Mouse (Mus musculus) limb, embryonic 13.5 days (tissue): ENCODE measurements around the gene Tmem109. TPM values are rescaled to one million over a fixed set of nuclear protein-coding genes. Genes with fewer than 3 reads are reported as not detected.

Source experiments
- ATAC-seq: fragments of 200-750 bp; cut with Nextera tagmentation; 2 replicates; pipeline ENCODE4 v1.8.0; 2017; ENCODE audit warnings: low read depth, moderate number of reproducible peaks, moderate TSS enrichment; ENCODE audit not compliant: low FRiP score
- H3K27ac ChIP-seq: fragments of 300-500 bp; sonication (generic); 2 replicates; pipeline ENCODE4 v1.5.1; 2015; ENCODE audit warnings: inconsistent platforms, mild to moderate bottlenecking, moderate library complexity
- H3K27me3 ChIP-seq: fragments of 300-500 bp; sonication (generic); 2 replicates; pipeline ENCODE4 v1.6.1; 2015; ENCODE audit warnings: mild to moderate bottlenecking, inconsistent platforms
- H3K36me3 ChIP-seq: fragments of 300-500 bp; sonication (generic); 2 replicates; pipeline ENCODE4 v1.6.1; 2015; ENCODE audit warnings: inconsistent platforms, mild to moderate bottlenecking, moderate library complexity
- H3K4me1 ChIP-seq: fragments of 300-500 bp; sonication (generic); 2 replicates; pipeline ENCODE4 v1.6.1; 2015; ENCODE audit warnings: inconsistent platforms
- H3K4me2 ChIP-seq: fragments of 300-500 bp; sonication (generic); replicated peaks from 2 replicates; pipeline ENCODE4 v1.6.1; 2015; ENCODE audit warnings: inconsistent platforms, mild to moderate bottlenecking, moderate library complexity
- H3K4me3 ChIP-seq: fragments of 300-500 bp; sonication (generic); 2 replicates; pipeline ENCODE4 v1.5.1; 2015; ENCODE audit warnings: moderate library complexity, mild to moderate bottlenecking, inconsistent platforms
- H3K9ac ChIP-seq: fragments of 300-500 bp; sonication (generic); 2 replicates; pipeline ENCODE4 v1.6.1; 2015; ENCODE audit warnings: mild to moderate bottlenecking, inconsistent platforms
- H3K9me3 ChIP-seq: fragments of 300-500 bp; sonication (generic); 2 replicates; pipeline ENCODE4 v1.6.1; 2016; ENCODE audit warnings: inconsistent platforms
- WGBS: fragments of 180-500 bp; shearing (Covaris S2); methylation state at CpG from one replicate; pipeline ENCODE4 v1.1.7; 2015; 5-methylcytosine and 5-hydroxymethylcytosine counted together
- polyA plus RNA-seq: library from polyadenylated mRNA; unstranded; fragments of >200 nt; fragmentation: Nextera tagmentation; extraction: Ambion mirVana; gene quantifications from 2 replicates; pipeline ENCODE4 v1.2.1, GENCODE M21; 2015

Gene Tmem109
- polyA plus RNA-seq, 1 experiment from 2014 or later = 100 TPM

- peak; percentile 82 for ATAC-seq
- Histone ChIP-seq H3K4me1 (peaks cover 26% of the 10 kb centered on the region), H3K9ac (0 out of 2 replicates have a peak overlapping the region, but pooled peaks have one; percentile 19), H3K27me3 (no peaks in the 10 kb centered on the region), H3K27ac (peak overlapping the region; percentile 83), H3K4me3 (no peak overlapping the region), H3K4me2 (0 out of 2 replicates have a peak overlapping the region, but pooled peaks have one; percentile 7), H3K9me3 (no peaks in the 10 kb centered on the region), H3K36me3 (peaks cover 41% of the 10 kb centered on the region)
- WGBS = 62% methylated on average over 6 of the region's 6 CpGs
These were observed 27.4 kb upstream of the Tmem109 start for GRCm38 (mm10) chr19:10909087-10909721.

GRCm38 (mm10) chr19:10907891-10908290 is 26.1 kb upstream of the Tmem109 start:
- H3K36me3 ChIP-seq = peaks cover 54% of the 10 kb centered on the region
- WGBS = 61% methylated on average over 3 of the region's 3 CpGs
- ATAC-seq = no peak

GRCm38 (mm10) chr19:10905728-10906000 is 23.9 kb upstream of the Tmem109 start:
- H3K4me2 ChIP-seq = 0 out of 2 replicates have a peak overlapping the region, but pooled peaks have one; percentile 1
- no peaks in the 10 kb centered on the region for H3K9me3 ChIP-seq
- H3K4me1 ChIP-seq = peaks cover 26% of the 10 kb centered on the region
- WGBS = 72% methylated on average over 5 of the region's 5 CpGs
- H3K4me3 ChIP-seq = no peak overlapping the region
- H3K36me3 ChIP-seq = peaks cover 76% of the 10 kb centered on the region
- H3K27me3 ChIP-seq = no peaks in the 10 kb centered on the region
- H3K27ac ChIP-seq = peak overlapping the region; percentile 70; the same call in 1 of the 2 replicates
- no peak for ATAC-seq
- no peak overlapping the region for H3K9ac ChIP-seq

More at GRCm38 (mm10) chr19:10907891-10908290, 26.1 kb upstream of the Tmem109 start:
- Histone ChIP-seq H3K27me3 (no peaks in the 10 kb centered on the region), H3K9ac (no peak overlapping the region), H3K27ac (no peak overlapping the region), H3K9me3 (no peaks in the 10 kb centered on the region), H3K4me1 (peaks cover 26% of the 10 kb centered on the region), H3K4me3 (no peak overlapping the region), H3K4me2 (no peak overlapping the region)

GRCm38 (mm10) chr19:10904927-10905727 is 23.3 kb upstream of the Tmem109 start:
- Histone ChIP-seq H3K9me3 (no peaks in the 10 kb centered on the region), H3K27me3 (no peaks in the 10 kb centered on the region), H3K36me3 (peaks cover 81% of the 10 kb centered on the region), H3K4me2 (0 out of 2 replicates have a peak overlapping the region, but pooled peaks have one; percentile 1), H3K27ac (peak overlapping the region; percentile 70; the same call in 1 of the 2 replicates), H3K4me1 (peaks cover 22% of the 10 kb centered on the region), H3K4me3 (no peak overlapping the region), H3K9ac (no peak overlapping the region)
- WGBS = 49% methylated on average over 7 of the region's 7 CpGs
- ATAC-seq = peak; percentile 71

GRCm38 (mm10) chr19:10904512-10904911 is 22.7 kb upstream of the Tmem109 start:
- Histone ChIP-seq H3K36me3 (peaks cover 87% of the 10 kb centered on the region), H3K4me2 (no peak overlapping the region), H3K9ac (no peak overlapping the region), H3K9me3 (no peaks in the 10 kb centered on the region), H3K4me1 (peaks cover 20% of the 10 kb centered on the region), H3K27me3 (no peaks in the 10 kb centered on the region), H3K4me3 (no peak overlapping the region), H3K27ac (peak overlapping the region; percentile 39; the same call in 1 of the 2 replicates)
- 90% methylated on average over 5 of the region's 5 CpGs for WGBS
- no peak for ATAC-seq

GRCm38 (mm10) chr19:10901046-10901445 is 19.2 kb upstream of the Tmem109 start:
- no peak overlapping the region for H3K27ac ChIP-seq
- peaks cover 88% of the 10 kb centered on the region for H3K36me3 ChIP-seq
- H3K9me3 ChIP-seq = no peaks in the 10 kb centered on the region
- peaks cover 21% of the 10 kb centered on the region for H3K4me1 ChIP-seq
- H3K4me2 ChIP-seq = no peak overlapping the region
- ATAC-seq = no peak
- H3K9ac ChIP-seq = no peak overlapping the region
- no peak overlapping the region for H3K4me3 ChIP-seq
- H3K27me3 ChIP-seq = no peaks in the 10 kb centered on the region
- 94% methylated on average over 5 of the region's 5 CpGs for WGBS

GRCm38 (mm10) chr19:10900315-10900714 is 18.5 kb upstream of the Tmem109 start:
- 87% methylated on average over 6 of the region's 6 CpGs for WGBS
- H3K4me1 ChIP-seq = peaks cover 24% of the 10 kb centered on the region
- H3K4me3 ChIP-seq = no peak overlapping the region
- ATAC-seq = no peak
- H3K27ac ChIP-seq = no peak overlapping the region
- no peak overlapping the region for H3K9ac ChIP-seq
- H3K36me3 ChIP-seq = peaks cover 81% of the 10 kb centered on the region
- H3K4me2 ChIP-seq = no peak overlapping the region
- no peaks in the 10 kb centered on the region for H3K9me3 ChIP-seq
- no peaks in the 10 kb centered on the region for H3K27me3 ChIP-seq

- no peak for ATAC-seq
- peaks cover 53% of the 10 kb centered on the region for H3K36me3 ChIP-seq
- peak overlapping the region; percentile 19; the same call in 1 of the 2 replicates for H3K9ac ChIP-seq
- H3K27me3 ChIP-seq = no peaks in the 10 kb centered on the region
- H3K4me1 ChIP-seq = peaks cover 21% of the 10 kb centered on the region
- H3K9me3 ChIP-seq = no peaks in the 10 kb centered on the region
- peak overlapping the region; percentile 94; the same call in 1 of the 2 replicates for H3K4me2 ChIP-seq
- H3K4me3 ChIP-seq = 0 out of 2 replicates have a peak overlapping the region, but pooled peaks have one; percentile 92
- 81% methylated on average over 8 of the region's 8 CpGs for WGBS
- no peak overlapping the region for H3K27ac ChIP-seq
These were observed 15.7 kb upstream of the Tmem109 start for GRCm38 (mm10) chr19:10897491-10897890.

- H3K36me3 ChIP-seq = peaks cover 47% of the 10 kb centered on the region
- H3K4me1 ChIP-seq = peaks cover 21% of the 10 kb centered on the region
- peak overlapping the region; percentile 94 for H3K4me2 ChIP-seq
- H3K9me3 ChIP-seq = no peaks in the 10 kb centered on the region
- H3K27ac ChIP-seq = no peak overlapping the region
- peak overlapping the region; percentile 96 for H3K9ac ChIP-seq
- WGBS = 85% methylated on average over 7 of the region's 7 CpGs
- peak overlapping the region; percentile 92 for H3K4me3 ChIP-seq
- no peaks in the 10 kb centered on the region for H3K27me3 ChIP-seq
- no peak for ATAC-seq
These were observed 15.0 kb upstream of the Tmem109 start for GRCm38 (mm10) chr19:10896849-10897248.

GRCm38 (mm10) chr19:10895708-10896107 is 13.9 kb upstream of the Tmem109 start:
- H3K36me3 ChIP-seq = peaks cover 36% of the 10 kb centered on the region
- no peaks in the 10 kb centered on the region for H3K9me3 ChIP-seq
- no peak for ATAC-seq
- H3K4me2 ChIP-seq = peak overlapping the region; percentile 94
- peak overlapping the region; percentile 94 for H3K27ac ChIP-seq
- peak overlapping the region; percentile 92 for H3K4me3 ChIP-seq
- H3K9ac ChIP-seq = peak overlapping the region; percentile 96
- no peaks in the 10 kb centered on the region for H3K27me3 ChIP-seq
- peaks cover 21% of the 10 kb centered on the region for H3K4me1 ChIP-seq
- WGBS = 1% methylated on average over 16 of the region's 16 CpGs

- Histone ChIP-seq H3K9me3 (no peaks in the 10 kb centered on the region), H3K4me1 (peaks cover 21% of the 10 kb centered on the region), H3K4me3 (peak within 1 kb of the TSS; percentile 92), H3K36me3 (peaks cover 30% of the 10 kb centered on the region), H3K27ac (peak within 1 kb of the TSS; percentile 94), H3K9ac (peak within 1 kb of the TSS; percentile 96), H3K27me3 (no peaks in the 10 kb centered on the region), H3K4me2 (peak within 1 kb of the TSS; percentile 94)
- under 1% methylated on average over 43 of the region's 43 CpGs for WGBS
- ATAC-seq = peak; percentile 95
These were observed 13.3 kb upstream of the Tmem109 start, which contains the start of gene Prpf19 for GRCm38 (mm10) chr19:10895016-10895528. TSS of gene Prpf19 (plus strand) at chr19:10895231.

- H3K36me3 ChIP-seq = peaks cover under 1% of the 10 kb centered on the region
- H3K27ac ChIP-seq = no peak overlapping the region
- ATAC-seq = no peak
- peaks cover 18% of the 10 kb centered on the region for H3K4me1 ChIP-seq
- no peak overlapping the region for H3K4me3 ChIP-seq
- no peak overlapping the region for H3K9ac ChIP-seq
- no peaks in the 10 kb centered on the region for H3K9me3 ChIP-seq
- no peak overlapping the region for H3K4me2 ChIP-seq
- H3K27me3 ChIP-seq = no peaks in the 10 kb centered on the region
- WGBS = 93% methylated on average over 3 of the region's 3 CpGs
These were observed 10.4 kb upstream of the Tmem109 start for GRCm38 (mm10) chr19:10892201-10892600.
